Mouse (Mus musculus): ENCODE results near the gene Krtap27-1. TPM values are rescaled to one million over a fixed set of nuclear protein-coding genes. Genes with fewer than 3 reads are reported as not detected.

Krtap27-1 gene
- total RNA-seq, 2 experiments from 2014 or later: not detected

Other genes with a start within 250 kb of the Krtap27-1 start
- gene Cldn17, start 164.7 kb downstream of the Krtap27-1 start, total RNA-seq (2021): not detected
- not detected for gene Cldn8, start 108.5 kb downstream of the Krtap27-1 start, total RNA-seq (2021)
- gene Krtap24-1, start 59.4 kb downstream of the Krtap27-1 start, total RNA-seq (2021): not detected
- not detected for gene 2310079G19Rik, start 44.0 kb downstream of the Krtap27-1 start, total RNA-seq (2021)
- gene Krtap26-1, start 23.9 kb downstream of the Krtap27-1 start, total RNA-seq (2021): not detected
- not detected for gene 2310061N02Rik, start 36.3 kb upstream of the Krtap27-1 start, total RNA-seq (2021)
- not detected for gene Krtap13-1, start 57.2 kb upstream of the Krtap27-1 start, total RNA-seq (2021)
- not detected for gene Krtap13, start 80.0 kb upstream of the Krtap27-1 start, total RNA-seq (2021)
- not detected for gene 2310034C09Rik, start 87.2 kb upstream of the Krtap27-1 start, total RNA-seq (2021)
- not detected for gene 2310057N15Rik, start 102.5 kb upstream of the Krtap27-1 start, total RNA-seq (2021)
- gene Gm5965, start 106.2 kb upstream of the Krtap27-1 start, total RNA-seq (2021): not detected
- not detected for gene Gm20741, start 140.5 kb upstream of the Krtap27-1 start, total RNA-seq (2021)
- gene Krtap15, start 148.5 kb upstream of the Krtap27-1 start, total RNA-seq (2021): not detected
- gene Krtap14, start 154.5 kb upstream of the Krtap27-1 start, total RNA-seq (2021): not detected
- not detected for gene Krtap19-1, start 197.7 kb upstream of the Krtap27-1 start, total RNA-seq (2021)
- gene Krtap19-2, start 202.6 kb upstream of the Krtap27-1 start, total RNA-seq (2021): not detected
- not detected for gene Krtap19-3, start 206.4 kb upstream of the Krtap27-1 start, total RNA-seq (2021)
- gene Krtap19-4, start 213.4 kb upstream of the Krtap27-1 start, total RNA-seq (2021): not detected
- not detected for gene Krtap19-5, start 224.8 kb upstream of the Krtap27-1 start, total RNA-seq (2021)